Mouse (Mus musculus) embryonic facial prominence, embryonic 11.5 days (tissue): ENCODE data around the gene Myh2. TPM values are rescaled to one million over a fixed set of nuclear protein-coding genes. Genes with fewer than 3 reads are reported as not detected.

Experiments used
- ATAC-seq: fragments of 200-750 bp; cut with Nextera tagmentation; replicated peaks from 2 replicates; pipeline ENCODE4 v1.8.0; 2017; ENCODE audit warnings: low read depth; ENCODE audit not compliant: insufficient number of reproducible peaks, low FRiP score, low TSS enrichment
- DNase-seq: peaks from one replicate; pipeline ENCODE4 v3.0.0-alpha.2; 2015; ENCODE audit warnings: low spot score
- H3K27ac ChIP-seq: fragments of 300-500 bp; sonication (generic); replicated peaks from 2 replicates; pipeline ENCODE4 v1.5.1; 2014; ENCODE audit warnings: mild to moderate bottlenecking, low read depth, low read length, control low read depth
- H3K27me3 ChIP-seq: fragments of 300-500 bp; sonication (generic); 2 replicates; pipeline ENCODE4 v1.6.1; 2014; ENCODE audit warnings: mild to moderate bottlenecking, low read length, moderate library complexity, mixed read lengths; ENCODE audit not compliant: control insufficient read depth, insufficient read depth
- H3K36me3 ChIP-seq: fragments of 300-500 bp; sonication (generic); replicated peaks from 2 replicates; pipeline ENCODE4 v1.6.1; 2014; ENCODE audit warnings: low read depth, mild to moderate bottlenecking, low read length, moderate library complexity, mixed read lengths; ENCODE audit not compliant: control insufficient read depth, insufficient read depth
- H3K4me1 ChIP-seq: fragments of 300-500 bp; sonication (generic); 2 replicates; pipeline ENCODE4 v1.6.1; 2014; ENCODE audit warnings: low read length, mixed read lengths; ENCODE audit not compliant: control insufficient read depth, insufficient read depth
- H3K4me2 ChIP-seq: fragments of 300-500 bp; sonication (generic); 2 replicates; pipeline ENCODE4 v1.6.1; 2014; ENCODE audit warnings: low read depth, mild to moderate bottlenecking, control low read depth, low read length, moderate library complexity
- H3K4me3 ChIP-seq: fragments of 300-500 bp; sonication (generic); 2 replicates; pipeline ENCODE4 v1.5.1; 2014; ENCODE audit warnings: low read depth, low read length, control low read depth
- H3K9ac ChIP-seq: fragments of 300-500 bp; sonication (generic); replicated peaks from 2 replicates; pipeline ENCODE4 v1.6.1; 2014; ENCODE audit warnings: mild to moderate bottlenecking, control low read depth, low read length
- H3K9me3 ChIP-seq: fragments of 300-500 bp; sonication (generic); replicated peaks from 2 replicates; pipeline ENCODE4 v1.6.1; 2016; ENCODE audit warnings: mild to moderate bottlenecking, low read length, inconsistent platforms, mixed read lengths; ENCODE audit not compliant: control insufficient read depth
- WGBS: fragments of 180-500 bp; shearing (Covaris S2); extraction: QIAGEN DNeasy Blood & Tissue Kit; methylation state at CpG from one replicate; pipeline ENCODE4 v1.1.7; 2014; 5-methylcytosine and 5-hydroxymethylcytosine counted together
- polyA plus RNA-seq: library from polyadenylated mRNA; unstranded; fragments of >200 nt; fragmentation: Nextera tagmentation; extraction: Ambion mirVana; gene quantifications from 2 replicates; pipeline ENCODE4 v1.2.1, GENCODE M21; 2014

Myh2 gene
- polyA plus RNA-seq, 1 experiment from 2014 or later, result not detected

- ATAC-seq (no peak), DNase-seq (no peak)
- no peaks in the 10 kb centered on the region for H3K4me1 ChIP-seq
- WGBS, result 92% methylated on average over 14 of the region's 14 CpGs
- H3K9me3 ChIP-seq, result no peaks in the 10 kb centered on the region
- no peak overlapping the region for H3K4me3 ChIP-seq
- H3K9ac ChIP-seq, result no peak overlapping the region
- H3K27ac ChIP-seq, result no peak overlapping the region
- no peak overlapping the region for H3K4me2 ChIP-seq
- H3K27me3 ChIP-seq, result no peaks in the 10 kb centered on the region
- no peaks in the 10 kb centered on the region for H3K36me3 ChIP-seq
Measured at GRCm38 (mm10) chr11:67191496-67191895, 20.7 kb downstream of the Myh2 start.

- no peaks in the 10 kb centered on the region for H3K9me3 ChIP-seq
- ATAC-seq (no peak), DNase-seq (no peak)
- H3K36me3 ChIP-seq, result no peaks in the 10 kb centered on the region
- H3K4me3 ChIP-seq, result no peak overlapping the region
- no peak overlapping the region for H3K27ac ChIP-seq
- H3K4me2 ChIP-seq, result no peak overlapping the region
- H3K27me3 ChIP-seq, result no peaks in the 10 kb centered on the region
- no peak overlapping the region for H3K9ac ChIP-seq
- H3K4me1 ChIP-seq, result no peaks in the 10 kb centered on the region
- WGBS, result 48% methylated on average over 1 of the region's 1 CpGs
Measured at GRCm38 (mm10) chr11:67199321-67199720, 28.5 kb downstream of the Myh2 start.

- Histone ChIP-seq H3K9ac (no peak within 1 kb of the TSS), H3K27me3 (no peaks in the 10 kb centered on the region), H3K4me3 (no peak within 1 kb of the TSS), H3K4me2 (no peak within 1 kb of the TSS), H3K9me3 (no peaks in the 10 kb centered on the region), H3K36me3 (no peaks in the 10 kb centered on the region), H3K27ac (no peak within 1 kb of the TSS), H3K4me1 (no peaks in the 10 kb centered on the region)
- ATAC-seq, result no peak
- no peak for DNase-seq
- WGBS, result 68% methylated on average over 4 of the region's 4 CpGs
Measured at GRCm38 (mm10) chr11:67199752-67200151, 28.9 kb downstream of the Myh2 start, which contains the start of gene Myh1. TSS of gene Myh1 (plus strand) at chr11:67200052.

GRCm38 (mm10) chr11:67204766-67205165 is 33.9 kb downstream of the Myh2 start:
- DNase-seq, result no peak
- Histone ChIP-seq H3K9me3 (no peaks in the 10 kb centered on the region), H3K4me2 (no peak overlapping the region), H3K4me3 (no peak overlapping the region), H3K36me3 (no peaks in the 10 kb centered on the region), H3K4me1 (no peaks in the 10 kb centered on the region), H3K27ac (no peak overlapping the region), H3K9ac (no peak overlapping the region), H3K27me3 (no peaks in the 10 kb centered on the region)
- no peak for ATAC-seq
- WGBS, result 75% methylated on average over 3 of the region's 3 CpGs

GRCm38 (mm10) chr11:67221803-67222202 is 51.0 kb downstream of the Myh2 start:
- Histone ChIP-seq H3K27me3 (no peaks in the 10 kb centered on the region), H3K9ac (no peak overlapping the region), H3K27ac (no peak overlapping the region), H3K36me3 (no peaks in the 10 kb centered on the region), H3K9me3 (no peaks in the 10 kb centered on the region), H3K4me1 (no peaks in the 10 kb centered on the region), H3K4me3 (no peak overlapping the region), H3K4me2 (no peak overlapping the region)
- DNase-seq (no peak), ATAC-seq (no peak)
- WGBS, result 93% methylated on average over 8 of the region's 8 CpGs

- ATAC-seq (no peak), DNase-seq (no peak)
- no peak overlapping the region for H3K27ac ChIP-seq
- H3K4me2 ChIP-seq, result no peak overlapping the region
- WGBS, result 80% methylated on average over 2 of the region's 3 CpGs
- H3K9ac ChIP-seq, result no peak overlapping the region
- H3K9me3 ChIP-seq, result no peaks in the 10 kb centered on the region
- no peaks in the 10 kb centered on the region for H3K36me3 ChIP-seq
- no peaks in the 10 kb centered on the region for H3K4me1 ChIP-seq
- no peak overlapping the region for H3K4me3 ChIP-seq
- H3K27me3 ChIP-seq, result no peaks in the 10 kb centered on the region
Measured at GRCm38 (mm10) chr11:67224466-67224865, 53.6 kb downstream of the Myh2 start.

GRCm38 (mm10) chr11:67228731-67229130 is 57.9 kb downstream of the Myh2 start:
- H3K9me3 ChIP-seq, result no peaks in the 10 kb centered on the region
- no peaks in the 10 kb centered on the region for H3K36me3 ChIP-seq
- DNase-seq (no peak), ATAC-seq (no peak)
- H3K27me3 ChIP-seq, result no peaks in the 10 kb centered on the region
- no peak overlapping the region for H3K27ac ChIP-seq
- H3K4me3 ChIP-seq, result no peak overlapping the region
- no peak overlapping the region for H3K4me2 ChIP-seq
- 85% methylated on average over 3 of the region's 3 CpGs for WGBS
- H3K4me1 ChIP-seq, result no peaks in the 10 kb centered on the region
- no peak overlapping the region for H3K9ac ChIP-seq

- Histone ChIP-seq H3K27me3 (no peaks in the 10 kb centered on the region), H3K9ac (no peak overlapping the region), H3K27ac (no peak overlapping the region), H3K4me3 (no peak overlapping the region), H3K9me3 (no peaks in the 10 kb centered on the region), H3K4me1 (no peaks in the 10 kb centered on the region), H3K36me3 (no peaks in the 10 kb centered on the region), H3K4me2 (no peak overlapping the region)
- no peak for DNase-seq
- no peak for ATAC-seq
- 85% methylated on average over 5 of the region's 5 CpGs for WGBS
Measured at GRCm38 (mm10) chr11:67229166-67229565, 58.3 kb downstream of the Myh2 start.
